Mouse (Mus musculus): ENCODE measurements around the gene Lrrc27.

Gene Lrrc27

GRCm38 (mm10) chr7:139212754-139213745, at the start of gene Lrrc27, which contains the start of gene Stk32c:
Lrrc27 (plus strand) TSS chr7:139212988.
Stk32c (minus strand) TSS chr7:139213307.
- 2% methylated on average over 53 of the region's 53 CpGs for WGBS

GRCm38 (mm10) chr7:139164410-139164809, 48.4 kb upstream of the Lrrc27 start:
- 37% methylated on average over 5 of the region's 5 CpGs for WGBS

GRCm38 (mm10) chr7:139169143-139169542, 43.6 kb upstream of the Lrrc27 start:
- WGBS = 22% methylated on average over 4 of the region's 4 CpGs

- WGBS = 44% methylated on average over 5 of the region's 5 CpGs
These were observed 33.5 kb upstream of the Lrrc27 start for GRCm38 (mm10) chr7:139179299-139179698.

GRCm38 (mm10) chr7:139180058-139180457, 32.7 kb upstream of the Lrrc27 start:
- 91% methylated on average over 3 of the region's 3 CpGs for WGBS

GRCm38 (mm10) chr7:139184396-139184795, 28.4 kb upstream of the Lrrc27 start:
- 52% methylated on average over 4 of the region's 4 CpGs for WGBS

- whole genome bisulfite sequencing = 62% methylated on average over 7 of the region's 7 CpGs
These were observed 27.9 kb upstream of the Lrrc27 start for GRCm38 (mm10) chr7:139184846-139185245.

- WGBS = 53% methylated on average over 5 of the region's 5 CpGs
These were observed 26.8 kb upstream of the Lrrc27 start for GRCm38 (mm10) chr7:139185971-139186370.

GRCm38 (mm10) chr7:139186436-139186835, 26.4 kb upstream of the Lrrc27 start:
- WGBS = 48% methylated on average over 8 of the region's 8 CpGs

- 27% methylated on average over 7 of the region's 7 CpGs for WGBS
These were observed 25.5 kb upstream of the Lrrc27 start for GRCm38 (mm10) chr7:139187277-139187676.

- WGBS = 1% methylated on average over 91 of the region's 94 CpGs
These were observed 24.8 kb upstream of the Lrrc27 start for GRCm38 (mm10) chr7:139187771-139188633.

- 3% methylated on average over 23 of the region's 23 CpGs for WGBS
These were observed 24.1 kb upstream of the Lrrc27 start for GRCm38 (mm10) chr7:139188634-139189207.

GRCm38 (mm10) chr7:139190616-139191015, 22.2 kb upstream of the Lrrc27 start:
- 96% methylated on average over 4 of the region's 4 CpGs for WGBS

GRCm38 (mm10) chr7:139191619-139192018, 21.2 kb upstream of the Lrrc27 start:
- WGBS = 75% methylated on average over 6 of the region's 6 CpGs

- 60% methylated on average over 4 of the region's 4 CpGs for WGBS
These were observed 15.8 kb upstream of the Lrrc27 start for GRCm38 (mm10) chr7:139197022-139197421.

GRCm38 (mm10) chr7:139200108-139200507, 12.7 kb upstream of the Lrrc27 start:
- 26% methylated on average over 7 of the region's 7 CpGs for WGBS

GRCm38 (mm10) chr7:139201209-139201608, 11.6 kb upstream of the Lrrc27 start:
- WGBS = 66% methylated on average over 6 of the region's 6 CpGs

- 20% methylated on average over 7 of the region's 7 CpGs for WGBS
These were observed 4.6 kb upstream of the Lrrc27 start for GRCm38 (mm10) chr7:139208023-139208772.

GRCm38 (mm10) chr7:139208773-139209095, 4.1 kb upstream of the Lrrc27 start:
- WGBS = 94% methylated on average over 4 of the region's 4 CpGs

- WGBS = 96% methylated on average over 6 of the region's 6 CpGs
These were observed 1.0 kb upstream of the Lrrc27 start for GRCm38 (mm10) chr7:139211761-139212160.

GRCm38 (mm10) chr7:139213751-139214150, 963 bp downstream of the Lrrc27 start:
- 41% methylated on average over 3 of the region's 3 CpGs for WGBS
